ENCODE assay signal across 8 mouse cellular contexts in genomic region chr12:112713984-112714383, GRCm38 (mm10). TPM values are rescaled to one million over a fixed set of nuclear protein-coding genes. Genes with fewer than 3 reads are reported as not detected.
A peak's percentile ranks its signal among the peaks of the same experiment; 100 is the strongest.
DNase-seq lines count a peak whose midpoint lies in the region; ATAC-seq and TF ChIP-seq lines count a peak whose summit lies in the region.
"Had no signal": no experiment of that assay in that cellular context is flagged by ENCODE, and none has a peak within 500 bp of the region (broad histone marks: within the 10 kb centered on the region; RNA-seq: fewer than 3 reads in every experiment).

No protein-coding gene starts in this region.

- H3K27ac ChIP-seq in hindbrain, embryonic 15.5 days (replicated peaks) = 0 out of 2 replicates have a peak overlapping the region, but pooled peaks have one; percentile 25
- no peak overlapping the region; the same call in 1 of the 2 replicates for H3K27ac ChIP-seq in hindbrain, embryonic 12.5 days
- H3K27ac ChIP-seq in limb, embryonic 14.5 days (replicated peaks; ENCODE audit: low read depth, low read length) = peak overlapping the region; percentile 58

- no peaks in the 10 kb centered on the region for H3K4me1 ChIP-seq in hindbrain, embryonic 15.5 days (replicated peaks)
- no peaks in the 10 kb centered on the region for H3K4me1 ChIP-seq in hindbrain, embryonic 12.5 days
- peaks cover 4% of the 10 kb centered on the region; the same call in 1 of the 2 replicates for H3K4me1 ChIP-seq in limb, embryonic 14.5 days (ENCODE audit: control insufficient read depth, insufficient read depth, low read length)

- ATAC-seq in hindbrain, embryonic 15.5 days (ENCODE audit: low FRiP score, low read depth) = 0 out of 2 replicates have a peak, but pooled peaks have one; percentile 54
- ATAC-seq in hindbrain, embryonic 12.5 days (ENCODE audit: low FRiP score) = no peak
- ATAC-seq in limb, embryonic 14.5 days (ENCODE audit: low FRiP score, low read depth) = no peak

- H3K36me3 ChIP-seq in hindbrain, embryonic 15.5 days = no peaks in the 10 kb centered on the region
- H3K36me3 ChIP-seq in hindbrain, embryonic 12.5 days = no peaks in the 10 kb centered on the region
- no peaks in the 10 kb centered on the region for H3K36me3 ChIP-seq in limb, embryonic 14.5 days (ENCODE audit: control insufficient read depth, insufficient read depth, low read length)

- 0 out of 2 replicates have a peak, but pooled peaks cover 7% of the 10 kb centered on the region for H3K27me3 ChIP-seq in hindbrain, embryonic 15.5 days
- peaks cover 7% of the 10 kb centered on the region for H3K27me3 ChIP-seq in hindbrain, embryonic 12.5 days
- no peaks in the 10 kb centered on the region for H3K27me3 ChIP-seq in limb, embryonic 14.5 days (ENCODE audit: control insufficient read depth, insufficient read depth, low read length)

- peak; percentile 34 for DNase-seq in ovary, postnatal 14 days (ENCODE audit: low spot score)
- no peak for DNase-seq in ovary, postnatal 36 days (ENCODE audit: low spot score)
- peak; percentile 60 for DNase-seq in limb, embryonic 14.5 days (ENCODE audit: low spot score)
- DNase-seq in spleen, postnatal 4 days (ENCODE audit: low spot score in 2 of 2) = no peak
- no peak for DNase-seq in thymus, postnatal 0 days (ENCODE audit: low spot score)
- DNase-seq: gastrocnemius, postnatal 10 days had no signal

- H3K4me3 ChIP-seq in hindbrain, embryonic 15.5 days = no peak overlapping the region
- no peak overlapping the region for H3K4me3 ChIP-seq in hindbrain, embryonic 12.5 days
- H3K4me3 ChIP-seq in limb, embryonic 14.5 days (replicated peaks; ENCODE audit: low read length) = no peak overlapping the region

- H3K4me2 ChIP-seq in hindbrain, embryonic 15.5 days = no peak overlapping the region
- H3K4me2 ChIP-seq in hindbrain, embryonic 12.5 days (replicated peaks) = no peak overlapping the region
- H3K4me2 ChIP-seq in limb, embryonic 14.5 days (replicated peaks; ENCODE audit: low read depth, low read length, severe bottlenecking) = no peak overlapping the region

- 59% methylated on average over 3 of the region's 3 CpGs for WGBS in hindbrain, embryonic 15.5 days
- 79% methylated on average over 3 of the region's 3 CpGs for WGBS in hindbrain, embryonic 12.5 days
- WGBS in limb, embryonic 14.5 days = 62% methylated on average over 3 of the region's 3 CpGs

- no peaks in the 10 kb centered on the region for H3K9me3 ChIP-seq in hindbrain, embryonic 15.5 days
- H3K9me3 ChIP-seq in hindbrain, embryonic 12.5 days (replicated peaks) = no peaks in the 10 kb centered on the region
- H3K9me3 ChIP-seq in limb, embryonic 14.5 days (ENCODE audit: control insufficient read depth, low read length) = no peaks in the 10 kb centered on the region

- no peak for TF ChIP-seq POLR2A in limb, embryonic 14.5 days (IDR thresholded peaks at IDR 0.05; ENCODE audit: borderline replicate concordance, extremely low read depth, insufficient read depth, insufficient read length)

- H3K9ac ChIP-seq in hindbrain, embryonic 15.5 days = no peak overlapping the region
- no peak overlapping the region for H3K9ac ChIP-seq in hindbrain, embryonic 12.5 days
- no peak overlapping the region for H3K9ac ChIP-seq in limb, embryonic 14.5 days (ENCODE audit: low read depth, low read length, severe bottlenecking)

RNA-seq across cellular contexts. Expression of gene Cep170b, which starts 6.3 kb away (rescaled TPM):
- polyA plus RNA-seq in hindbrain, embryonic 15.5 days (2015; fragmentation: Nextera tagmentation; extraction: Ambion mirVana) = 45.7 and 48.8 TPM in 2 replicates
- 28.3 and 28.5 TPM in 2 replicates for polyA plus RNA-seq in hindbrain, embryonic 12.5 days (2016; fragmentation: Nextera tagmentation; extraction: Ambion mirVana)
- polyA plus RNA-seq in limb, embryonic 14.5 days (2012; rRNA removed) = 30.1 and 36.9 TPM in 2 replicates
- polyA plus RNA-seq in limb, embryonic 14.5 days (2014; fragmentation: Nextera tagmentation; extraction: Ambion mirVana) = 21.3 and 23.6 TPM in 2 replicates
- polyA plus RNA-seq in thymus, postnatal 0 days (2015; fragmentation: Nextera tagmentation; extraction: Ambion mirVana) = 4.3 and 4.9 TPM in 2 replicates

RNA-seq across cellular contexts. Expression of gene Zbtb42, which starts 35.4 kb away (rescaled TPM):
- 2.3 and 4.2 TPM in 2 replicates for polyA plus RNA-seq in hindbrain, embryonic 15.5 days (2015; fragmentation: Nextera tagmentation; extraction: Ambion mirVana)
- 5.8 and 7.5 TPM in 2 replicates for polyA plus RNA-seq in hindbrain, embryonic 12.5 days (2016; fragmentation: Nextera tagmentation; extraction: Ambion mirVana)
- polyA plus RNA-seq in limb, embryonic 14.5 days (2012; rRNA removed) = 2.5 and 3.3 TPM in 2 replicates
- 1.9 and 2.5 TPM in 2 replicates for polyA plus RNA-seq in limb, embryonic 14.5 days (2014; fragmentation: Nextera tagmentation; extraction: Ambion mirVana)
- 2.6 and 2.8 TPM in 2 replicates for polyA plus RNA-seq in thymus, postnatal 0 days (2015; fragmentation: Nextera tagmentation; extraction: Ambion mirVana)

RNA-seq across cellular contexts. Expression of gene Akt1, which starts 39.3 kb away (rescaled TPM):
- polyA plus RNA-seq in hindbrain, embryonic 15.5 days (2015; fragmentation: Nextera tagmentation; extraction: Ambion mirVana) = 150 and 159 TPM in 2 replicates
- polyA plus RNA-seq in hindbrain, embryonic 12.5 days (2016; fragmentation: Nextera tagmentation; extraction: Ambion mirVana) = 154 and 156 TPM in 2 replicates
- polyA plus RNA-seq in limb, embryonic 14.5 days (2012; rRNA removed) = 305 and 332 TPM in 2 replicates
- polyA plus RNA-seq in limb, embryonic 14.5 days (2014; fragmentation: Nextera tagmentation; extraction: Ambion mirVana) = 148 and 181 TPM in 2 replicates
- polyA plus RNA-seq in thymus, postnatal 0 days (2015; fragmentation: Nextera tagmentation; extraction: Ambion mirVana) = 60.8 and 80.4 TPM in 2 replicates

RNA-seq across cellular contexts. Expression of gene Pld4, which starts 46.5 kb away (rescaled TPM):
- 6.3 and 9.2 TPM in 2 replicates for polyA plus RNA-seq in hindbrain, embryonic 15.5 days (2015; fragmentation: Nextera tagmentation; extraction: Ambion mirVana)
- polyA plus RNA-seq in hindbrain, embryonic 12.5 days (2016; fragmentation: Nextera tagmentation; extraction: Ambion mirVana) = 5.0 and 5.4 TPM in 2 replicates
- 15.7 and 16.9 TPM in 2 replicates for polyA plus RNA-seq in limb, embryonic 14.5 days (2012; rRNA removed)
- polyA plus RNA-seq in limb, embryonic 14.5 days (2014; fragmentation: Nextera tagmentation; extraction: Ambion mirVana) = 13.4 and 14.0 TPM in 2 replicates
- polyA plus RNA-seq in thymus, postnatal 0 days (2015; fragmentation: Nextera tagmentation; extraction: Ambion mirVana) = 46.2 and 49.3 TPM in 2 replicates

Comparison
In these comparisons a context has a peak if more than half of its experiments do, and no peak if none do; other contexts are left out.
1. DNase-seq: peak in ovary, postnatal 14 days (single experiment) and limb, embryonic 14.5 days (single experiment); none in ovary, postnatal 36 days (single experiment), spleen, postnatal 4 days (0 of 2) and thymus, postnatal 0 days (single experiment).